ENCODE assay signal across 13 mouse cellular contexts in genomic region chr7:112035804-112036203, GRCm38 (mm10). TPM values are rescaled to one million over a fixed set of nuclear protein-coding genes. Genes with fewer than 3 reads are reported as not detected.
A peak's percentile ranks its signal among the peaks of the same experiment; 100 is the strongest.
DNase-seq lines count a peak whose midpoint lies in the region; ATAC-seq and TF ChIP-seq lines count a peak whose summit lies in the region.
"Had no signal": no experiment of that assay in that cellular context is flagged by ENCODE, and none has a peak within 500 bp of the region (broad histone marks: within the 10 kb centered on the region; RNA-seq: fewer than 3 reads in every experiment).

No protein-coding gene starts in this region.

- H3K27ac ChIP-seq in gastrocnemius, adult 2 months, result peak overlapping the region; percentile 78
- peak overlapping the region; percentile 92 for H3K27ac ChIP-seq in heart, embryonic 13.5 days (replicated peaks)
- H3K27ac ChIP-seq in midbrain, embryonic 15.5 days, result no peak overlapping the region
- H3K27ac ChIP-seq: left cerebral cortex, adult 2 months; midbrain, embryonic 13.5 days had no signal

- WGBS in heart, embryonic 13.5 days, result 4% methylated on average over 2 of the region's 2 CpGs
- 37% methylated on average over 2 of the region's 2 CpGs for WGBS in midbrain, embryonic 15.5 days

- no peak for DNase-seq in gastrocnemius, adult 2 months
- no peak for DNase-seq in gastrocnemius, postnatal 25 days
- no peak for DNase-seq in G1E (ENCODE audit: low spot score)
- DNase-seq in lung, postnatal 36 days, result peak; percentile 42
- DNase-seq in adrenal gland, adult 8-10 months, result no peak
- no peak for DNase-seq in thymus, postnatal 0 days (ENCODE audit: low spot score)
- DNase-seq: cerebellum, adult 11-12 months had no signal

- H3K4me2 ChIP-seq in heart, embryonic 13.5 days, result peak overlapping the region; percentile 46
- no peak overlapping the region for H3K4me2 ChIP-seq in midbrain, embryonic 15.5 days
- H3K4me2 ChIP-seq: midbrain, embryonic 13.5 days had no signal

- peaks cover 12% of the 10 kb centered on the region for H3K36me3 ChIP-seq in G1E (replicated peaks)
- H3K36me3 ChIP-seq in heart, embryonic 13.5 days, result peaks cover 9% of the 10 kb centered on the region
- H3K36me3 ChIP-seq in midbrain, embryonic 15.5 days (replicated peaks), result no peaks in the 10 kb centered on the region
- H3K36me3 ChIP-seq: midbrain, embryonic 13.5 days had no signal

- peak overlapping the region; percentile 58 for H3K9ac ChIP-seq in heart, embryonic 13.5 days
- no peak overlapping the region for H3K9ac ChIP-seq in midbrain, embryonic 15.5 days
- H3K9ac ChIP-seq: midbrain, embryonic 13.5 days had no signal

- peak; percentile 80 for ATAC-seq in G1E (ENCODE audit: extremely low read depth, insufficient number of reproducible peaks, low FRiP score, poor library complexity, severe bottlenecking)
- ATAC-seq in heart, embryonic 13.5 days (ENCODE audit: extremely low read depth, insufficient number of reproducible peaks, low FRiP score, low TSS enrichment), result no peak
- no peak for ATAC-seq in midbrain, embryonic 15.5 days (replicated peaks)
- ATAC-seq: activated CD4-positive, CD25-positive, alpha-beta regulatory T cell, adult 4 months; midbrain, embryonic 13.5 days had no signal

- intact Hi-C loops in gastrocnemius, adult 2 months (cut with DNase I), result no loop called here

- no peaks in the 10 kb centered on the region for H3K9me3 ChIP-seq in G1E (replicated peaks)
- no peaks in the 10 kb centered on the region for H3K9me3 ChIP-seq in heart, embryonic 13.5 days
- H3K9me3 ChIP-seq in midbrain, embryonic 15.5 days, result no peaks in the 10 kb centered on the region
- H3K9me3 ChIP-seq: midbrain, embryonic 13.5 days had no signal

- no peak for TF ChIP-seq CTCF in gastrocnemius, adult 2 months (IDR thresholded peaks at IDR 0.05)
- no peak for TF ChIP-seq CTCF in G1E (IDR thresholded peaks at IDR 0.05; ENCODE audit: low read depth, low read length)

- H3K4me3 ChIP-seq in gastrocnemius, adult 2 months, result peak overlapping the region; percentile 39
- H3K4me3 ChIP-seq in G1E (ENCODE audit: low read depth, low read length), result no peak overlapping the region
- no peak overlapping the region for H3K4me3 ChIP-seq in heart, embryonic 13.5 days
- H3K4me3 ChIP-seq in midbrain, embryonic 15.5 days, result no peak overlapping the region
- H3K4me3 ChIP-seq: erythroblast, embryonic 14.5 days; left cerebral cortex, adult 2 months; midbrain, embryonic 13.5 days had no signal

- peaks cover 16% of the 10 kb centered on the region for H3K4me1 ChIP-seq in G1E (ENCODE audit: insufficient read depth, low read depth, low read length)
- peaks cover 58% of the 10 kb centered on the region for H3K4me1 ChIP-seq in heart, embryonic 13.5 days
- 0 out of 2 replicates have a peak, but pooled peaks cover 5% of the 10 kb centered on the region for H3K4me1 ChIP-seq in midbrain, embryonic 15.5 days

- H3K27me3 ChIP-seq in G1E (ENCODE audit: insufficient read depth, low read length), result no peaks in the 10 kb centered on the region
- no peaks in the 10 kb centered on the region for H3K27me3 ChIP-seq in heart, embryonic 13.5 days (replicated peaks)
- no peaks in the 10 kb centered on the region for H3K27me3 ChIP-seq in midbrain, embryonic 15.5 days (replicated peaks)
- H3K27me3 ChIP-seq: midbrain, embryonic 13.5 days had no signal

RNA-seq across cellular contexts. Expression of gene Usp47, which starts 12.5 kb away (rescaled TPM):
- 100 to 1,000 TPM; 209 to 221 TPM for total RNA-seq in gastrocnemius, adult 2 months (2021)
- total RNA-seq in gastrocnemius, postnatal 25 days (2021), result 100 to 1,000 TPM; 159 to 169 TPM
- total RNA-seq in G1E (2014; fragmentation: Nextera tagmentation) (78.0 and 88.4 TPM in 2 replicates), G1E (2017) (82.0 and 95.9 TPM in 2 replicates)
- polyA plus RNA-seq in G1E (2012), result 5.6 and 6.4 TPM in 2 replicates
- polyA plus RNA-seq in heart, embryonic 13.5 days (2015; fragmentation: Nextera tagmentation; extraction: Ambion mirVana), result 57.4 and 58.8 TPM in 2 replicates
- polyA plus RNA-seq in midbrain, embryonic 15.5 days (2015; fragmentation: Nextera tagmentation; extraction: Ambion mirVana), result 78.6 and 82.5 TPM in 2 replicates
- 10 to 100 TPM; 65.9 to 71.9 (median 67.5) TPM for total RNA-seq in adrenal gland, adult 8-10 months (2022)
- polyA plus RNA-seq in thymus, postnatal 0 days (2015; fragmentation: Nextera tagmentation; extraction: Ambion mirVana), result 32.9 and 34.6 TPM in 2 replicates
